Mouse (Mus musculus): ENCODE measurements around the gene 1700001C02Rik. TPM values are rescaled to one million over a fixed set of nuclear protein-coding genes. Genes with fewer than 3 reads are reported as not detected.

1700001C02Rik gene
- under 1 TPM in 3 of 4 experiments, not detected in 1; 0.57 to 0.91 (median 0.63) TPM for total RNA-seq (2022)

GRCm38 (mm10) chr5:30465861-30466260, at the start of gene 1700001C02Rik:
Gene 1700001C02Rik, plus strand, starts transcription at chr5:30466047.
- DNase-seq (ENCODE audit: low spot score in 2 of 2): no peak

- no peak for DNase-seq (ENCODE audit: low spot score in 2 of 2)
Measured at GRCm38 (mm10) chr5:30416665-30417064, 49.2 kb upstream of the 1700001C02Rik start.

- no peak for DNase-seq (ENCODE audit: low spot score in 2 of 2)
Measured at GRCm38 (mm10) chr5:30423121-30423520, 42.7 kb upstream of the 1700001C02Rik start.

DNA sequence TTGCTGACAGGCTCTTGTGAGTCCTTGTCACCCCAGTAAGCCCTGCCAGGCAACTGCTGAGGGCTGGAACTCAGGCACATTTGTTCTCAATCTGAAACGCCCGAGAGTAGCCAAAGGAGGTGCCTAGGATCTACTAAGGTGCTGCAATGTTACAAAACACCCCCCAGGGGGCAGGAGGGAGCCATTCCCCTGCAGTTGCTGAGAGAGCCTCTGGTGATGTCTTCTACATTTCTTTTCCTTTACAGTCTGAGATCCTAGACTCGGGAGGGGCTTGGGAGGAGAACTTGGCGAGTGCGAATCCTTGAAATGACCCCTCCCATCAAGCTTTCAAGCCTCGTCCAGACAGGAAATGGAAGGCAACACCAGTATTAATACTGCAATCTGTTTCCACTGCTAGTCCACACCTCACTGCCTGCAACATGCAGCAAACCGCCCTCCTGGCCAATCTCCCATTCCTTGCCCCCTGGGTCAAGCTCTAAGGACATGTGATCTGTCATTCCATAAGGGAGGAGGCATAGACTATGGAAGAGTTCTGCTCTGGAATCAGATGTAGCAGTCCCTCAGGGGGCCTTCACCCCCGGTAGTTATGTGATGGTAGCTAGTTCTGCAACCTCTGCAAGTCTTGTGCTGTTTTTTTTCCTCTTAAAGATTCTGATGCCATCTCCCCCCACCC, 42.1 kb upstream of the 1700001C02Rik start:
- DNase-seq (ENCODE audit: low spot score in 2 of 2): no peak

GRCm38 (mm10) chr5:30427406-30427805, 38.4 kb upstream of the 1700001C02Rik start:
- DNase-seq (ENCODE audit: low spot score in 2 of 2): no peak

DNA sequence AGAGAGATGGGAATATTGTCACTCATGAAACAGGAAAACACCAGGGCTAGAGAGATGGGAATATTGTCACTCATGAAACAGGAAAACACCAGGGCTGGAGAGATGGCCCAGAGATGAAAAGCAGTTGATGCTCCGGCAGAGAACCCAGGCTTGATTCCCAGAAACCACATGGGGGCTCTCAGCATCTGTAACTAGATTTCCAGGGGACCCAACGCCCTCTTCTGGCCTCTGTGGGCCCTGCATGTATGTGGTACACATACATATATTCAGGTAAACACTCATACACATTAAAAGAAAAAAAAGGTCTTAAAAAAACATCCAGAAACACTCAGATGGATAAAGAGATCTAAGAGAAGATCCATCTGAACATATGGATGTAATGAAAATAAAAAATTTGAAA, 26.9 kb upstream of the 1700001C02Rik start:
- DNase-seq (ENCODE audit: low spot score in 2 of 2): no peak

GRCm38 (mm10) chr5:30440308-30440906, 25.4 kb upstream of the 1700001C02Rik start:
- no peak for DNase-seq (ENCODE audit: low spot score in 2 of 2)

DNA sequence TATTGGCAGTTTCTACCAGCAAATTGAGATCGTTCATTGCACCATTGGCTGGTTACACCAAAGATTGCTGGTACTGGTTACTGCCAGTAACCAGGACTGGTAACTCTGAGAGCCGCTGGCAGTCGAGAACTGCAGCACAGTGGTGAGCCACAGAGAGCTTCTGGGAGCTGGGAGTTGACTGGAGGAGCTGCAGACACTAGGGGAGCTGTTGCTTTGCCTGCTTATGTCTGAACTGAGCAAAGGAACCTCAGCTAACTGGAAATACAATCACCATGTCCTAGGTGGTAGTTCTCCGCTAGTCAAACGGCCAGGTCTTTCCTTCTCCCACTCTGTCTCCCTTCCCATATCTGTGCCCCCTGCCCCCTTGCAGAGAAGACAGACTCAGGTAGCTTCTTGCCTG, 23.7 kb upstream of the 1700001C02Rik start:
- DNase-seq (ENCODE audit: low spot score in 2 of 2): no peak

- no peak for DNase-seq (ENCODE audit: low spot score in 2 of 2)
Measured at GRCm38 (mm10) chr5:30444327-30444895, 21.4 kb upstream of the 1700001C02Rik start.

DNA sequence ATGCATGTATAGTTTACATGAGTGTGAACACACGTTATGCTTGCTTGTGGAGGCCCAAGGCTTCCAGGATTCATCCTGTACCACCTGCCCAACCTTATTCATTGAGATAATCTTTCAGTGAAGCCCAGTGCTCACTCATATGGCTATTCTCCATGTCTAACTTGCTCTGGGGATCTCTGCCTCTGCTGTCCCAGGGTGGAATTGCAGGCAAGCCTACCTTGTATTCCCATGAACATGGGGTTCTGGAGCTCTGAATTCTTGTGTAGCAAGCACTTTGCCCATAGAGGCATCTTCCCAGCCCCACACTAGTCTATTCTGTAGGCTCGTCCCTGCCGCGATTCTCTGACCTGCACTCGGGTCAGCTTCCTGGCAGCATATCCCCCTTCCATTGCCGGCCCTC, 9.8 kb upstream of the 1700001C02Rik start:
- no peak for DNase-seq (ENCODE audit: low spot score in 2 of 2)

- DNase-seq (ENCODE audit: low spot score in 2 of 2): no peak
Measured at GRCm38 (mm10) chr5:30460155-30460554, 5.7 kb upstream of the 1700001C02Rik start.

DNA sequence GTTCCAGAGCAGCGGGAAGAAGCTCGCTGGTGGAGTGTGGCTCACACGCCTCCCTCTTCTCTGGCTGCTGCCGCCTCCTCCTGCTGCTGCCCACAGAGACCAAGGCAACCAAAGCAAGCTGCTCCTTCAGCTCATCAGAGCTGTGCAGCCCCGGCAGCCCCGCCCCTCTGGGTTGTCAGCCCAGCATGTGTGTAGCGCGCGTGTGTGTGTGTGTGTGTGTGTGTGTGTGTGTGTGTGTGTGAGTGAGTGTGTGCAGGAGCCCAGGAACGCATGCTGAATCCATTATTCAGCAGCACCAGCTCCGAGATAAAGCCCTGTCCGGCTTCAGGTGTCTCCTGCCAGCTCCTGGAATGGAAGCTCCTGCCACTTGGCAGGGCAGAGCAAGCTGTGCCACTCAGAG, 4.0 kb upstream of the 1700001C02Rik start, which contains the start of gene Otof:
Gene Otof (minus strand): TSS at position 112 of the 400 bp plus-strand sequence.
- DNase-seq (ENCODE audit: low spot score in 2 of 2): peak; percentile 27 to 79

GRCm38 (mm10) chr5:30466315-30466714, 468 bp downstream of the 1700001C02Rik start:
- no peak for DNase-seq (ENCODE audit: low spot score in 2 of 2)

- no peak for DNase-seq (ENCODE audit: low spot score in 2 of 2)
Measured at GRCm38 (mm10) chr5:30470454-30470853, 4.6 kb downstream of the 1700001C02Rik start.

DNA sequence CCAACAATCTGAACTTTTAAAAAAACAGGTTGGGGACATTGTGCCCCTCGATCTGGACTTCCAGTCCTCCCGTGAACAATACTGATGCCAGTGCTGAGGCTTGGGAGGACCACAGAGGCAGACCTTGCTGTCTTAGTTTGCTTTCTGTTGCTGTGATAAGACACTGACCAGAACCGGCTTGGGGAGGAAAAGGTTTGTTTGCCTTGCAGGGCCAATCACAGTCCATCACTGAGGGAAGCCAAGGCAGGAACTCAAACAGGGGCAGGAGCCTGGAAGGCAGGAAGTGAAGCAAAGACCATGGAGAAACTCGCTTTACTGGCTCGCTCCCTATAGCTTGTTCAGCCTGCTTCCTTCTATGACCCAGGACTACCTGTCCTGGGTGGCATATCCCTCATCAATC, 6.3 kb downstream of the 1700001C02Rik start:
- DNase-seq (ENCODE audit: low spot score in 2 of 2): no peak

GRCm38 (mm10) chr5:30476534-30476933, 10.7 kb downstream of the 1700001C02Rik start:
- no peak for DNase-seq (ENCODE audit: low spot score in 2 of 2)

GRCm38 (mm10) chr5:30482319-30482718, 16.5 kb downstream of the 1700001C02Rik start:
- peak; percentile 36 to 41 for DNase-seq (ENCODE audit: low spot score in 2 of 2)

GRCm38 (mm10) chr5:30483533-30483932, 17.7 kb downstream of the 1700001C02Rik start:
- no peak for DNase-seq (ENCODE audit: low spot score in 2 of 2)

DNA sequence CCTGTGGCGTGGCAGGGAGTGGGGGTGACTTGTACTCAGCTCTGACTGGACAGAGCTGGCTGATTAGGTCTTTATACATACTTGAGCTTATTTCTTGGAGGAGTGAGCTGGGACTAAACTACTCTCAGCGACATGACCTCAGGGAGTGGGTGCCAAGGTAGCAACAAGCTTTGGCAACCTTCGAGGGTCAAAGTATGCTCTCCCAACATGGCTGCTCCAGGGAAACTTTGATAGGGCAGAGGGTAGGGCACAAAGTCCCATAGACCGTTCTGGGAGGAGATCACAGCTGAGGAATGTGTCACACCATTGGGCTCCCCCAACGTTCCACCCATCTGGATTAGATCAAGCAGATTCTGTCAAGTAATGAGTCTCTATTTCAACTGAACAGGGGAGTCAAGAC, 18.7 kb downstream of the 1700001C02Rik start:
- DNase-seq (ENCODE audit: low spot score in 2 of 2): no peak

DNA sequence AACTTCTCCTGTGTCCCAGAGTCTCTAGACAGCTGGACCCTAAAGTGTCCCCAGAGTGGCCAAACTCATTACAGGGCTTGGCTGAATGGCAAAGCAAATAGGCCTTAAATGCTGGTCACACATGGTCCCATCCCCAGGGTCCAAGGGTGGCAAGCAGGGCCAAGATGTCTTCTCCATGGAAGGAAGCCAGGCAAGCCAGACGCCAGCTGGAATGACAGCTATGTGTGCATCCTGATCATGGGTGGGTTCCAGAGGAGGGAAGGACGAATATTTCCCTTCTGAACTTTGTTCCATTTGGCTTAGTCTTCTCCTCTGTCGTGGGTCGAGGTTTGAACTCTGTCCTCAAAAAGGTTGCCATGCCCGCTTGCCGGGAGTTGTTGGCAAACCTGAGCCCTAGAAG, 19.3 kb downstream of the 1700001C02Rik start:
- no peak for DNase-seq (ENCODE audit: low spot score in 2 of 2)

- DNase-seq (ENCODE audit: low spot score in 2 of 2): no peak
Measured at GRCm38 (mm10) chr5:30490215-30490614, 24.4 kb downstream of the 1700001C02Rik start.

DNA sequence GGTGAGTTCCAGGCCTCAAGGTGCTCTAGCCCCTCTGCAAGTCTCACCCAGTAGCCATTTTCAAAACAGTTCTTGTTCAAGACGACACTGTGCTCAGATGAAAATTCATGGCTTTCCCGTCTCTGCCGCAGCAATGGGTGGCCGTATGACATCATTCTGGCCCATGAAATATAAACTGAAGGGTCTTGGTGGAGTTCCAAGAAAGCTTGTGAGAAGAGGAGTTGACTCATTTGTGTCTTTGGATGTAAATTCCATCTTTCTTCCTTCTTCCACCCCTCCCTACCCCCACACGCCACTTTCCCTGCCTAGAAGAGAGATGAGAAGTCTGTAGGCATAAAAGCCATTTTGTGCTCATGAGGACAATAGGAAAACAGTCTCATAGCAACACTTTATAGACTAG, 25.0 kb downstream of the 1700001C02Rik start:
- DNase-seq (ENCODE audit: low spot score in 2 of 2): no peak

- no peak for DNase-seq (ENCODE audit: low spot score in 2 of 2)
Measured at GRCm38 (mm10) chr5:30493723-30494122, 27.9 kb downstream of the 1700001C02Rik start.
